Mouse (Mus musculus) hindbrain, embryonic 13.5 days (tissue): ENCODE data around the gene Cryba1. TPM values are rescaled to one million over a fixed set of nuclear protein-coding genes. Genes with fewer than 3 reads are reported as not detected.

Experiments used
- polyA plus RNA-seq: library from polyadenylated mRNA; unstranded; fragments of >200 nt; fragmentation: Nextera tagmentation; extraction: Ambion mirVana; gene quantifications from 2 replicates; pipeline ENCODE4 v1.2.1, GENCODE M21; 2015

Cryba1 gene
- polyA plus RNA-seq, 1 experiment from 2014 or later: 1.2 TPM

Other genes starting within 250 kb of the Cryba1 start
- gene Ankrd13b, start 235.6 kb downstream of the Cryba1 start, polyA plus RNA-seq: 29.4 and 31.0 TPM in 2 replicates
- 14.3 and 15.1 TPM in 2 replicates for gene Git1, start 231.7 kb downstream of the Cryba1 start, polyA plus RNA-seq
- gene Abhd15, start 210.2 kb downstream of the Cryba1 start, polyA plus RNA-seq: 1.9 and 3.3 TPM in 2 replicates
- 14.9 and 15.5 TPM in 2 replicates for gene Trp53i13, start 209.3 kb downstream of the Cryba1 start, polyA plus RNA-seq
- gene Gm10392, start 206.1 kb downstream of the Cryba1 start, polyA plus RNA-seq: not detected in 2 replicates
- 23.2 and 23.7 TPM in 2 replicates for gene Taok1, start 117.5 kb downstream of the Cryba1 start, polyA plus RNA-seq
- 4.2 and 4.6 TPM in 2 replicates for gene Nufip2, start 39.1 kb downstream of the Cryba1 start, polyA plus RNA-seq
- gene Myo18a, start 38.0 kb upstream of the Cryba1 start, polyA plus RNA-seq: 45.4 and 54.0 TPM in 2 replicates
- 2.0 and 2.7 TPM in 2 replicates for gene Gm10277, start 62.5 kb upstream of the Cryba1 start, polyA plus RNA-seq
- 4.2 and 6.6 TPM in 2 replicates for gene Pipox, start 168.8 kb upstream of the Cryba1 start, polyA plus RNA-seq
- gene Sez6, start 205.5 kb upstream of the Cryba1 start, polyA plus RNA-seq: 112 and 121 TPM in 2 replicates